Mouse (Mus musculus): ENCODE results near the gene Vcl. TPM values are rescaled to one million over a fixed set of nuclear protein-coding genes. Genes with fewer than 3 reads are reported as not detected.

Vcl gene
- 10 to 100 TPM in 1 of 2 experiments, 1 to 10 TPM in 1; 3.7 to 84.4 TPM for polyA plus RNA-seq (2012; fragmentation: generic; extraction: Trizol)

DNA sequence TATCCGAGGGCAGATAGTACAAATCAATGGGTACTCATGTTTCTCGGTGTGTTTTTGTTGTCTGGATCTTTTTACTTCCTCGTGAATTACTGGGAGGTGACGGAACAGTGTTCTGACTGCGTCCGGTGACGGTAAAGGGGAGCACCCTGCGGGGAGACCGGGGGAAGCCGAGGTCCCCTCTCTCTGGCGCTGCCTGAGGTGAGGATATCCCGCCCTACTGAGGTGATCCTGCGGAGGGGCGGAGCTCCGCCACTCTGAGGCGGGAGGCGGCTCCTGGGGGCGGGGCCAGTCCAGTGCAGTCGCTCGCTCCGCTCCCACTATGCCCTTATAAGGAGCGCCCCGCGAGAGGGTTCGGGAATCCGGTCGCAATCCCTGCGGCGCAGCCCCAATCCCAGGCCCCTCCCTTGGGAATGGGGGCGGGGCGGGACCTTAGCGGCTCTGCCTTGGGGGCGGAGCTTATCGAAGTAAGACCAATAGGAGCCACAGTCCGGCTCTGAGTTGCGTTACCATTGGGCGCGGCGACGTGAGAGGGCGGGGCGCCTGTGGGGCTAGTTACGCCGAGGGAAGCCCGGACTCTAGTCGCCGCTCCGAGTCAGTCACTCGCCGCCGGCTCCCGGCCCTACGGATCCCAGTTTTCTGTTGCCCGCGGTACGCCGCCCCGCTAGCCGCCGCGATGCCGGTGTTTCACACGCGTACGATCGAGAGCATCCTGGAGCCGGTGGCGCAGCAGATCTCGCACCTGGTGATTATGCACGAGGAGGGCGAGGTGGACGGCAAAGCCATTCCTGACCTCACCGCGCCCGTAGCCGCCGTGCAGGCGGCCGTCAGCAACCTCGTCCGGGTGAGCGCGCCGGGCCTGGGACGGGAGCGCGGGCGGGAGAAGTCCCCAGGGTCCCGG is at the start of gene Vcl:
TSS of gene Vcl (plus strand) at position 551 of the 898 bp plus-strand sequence.

DNA sequence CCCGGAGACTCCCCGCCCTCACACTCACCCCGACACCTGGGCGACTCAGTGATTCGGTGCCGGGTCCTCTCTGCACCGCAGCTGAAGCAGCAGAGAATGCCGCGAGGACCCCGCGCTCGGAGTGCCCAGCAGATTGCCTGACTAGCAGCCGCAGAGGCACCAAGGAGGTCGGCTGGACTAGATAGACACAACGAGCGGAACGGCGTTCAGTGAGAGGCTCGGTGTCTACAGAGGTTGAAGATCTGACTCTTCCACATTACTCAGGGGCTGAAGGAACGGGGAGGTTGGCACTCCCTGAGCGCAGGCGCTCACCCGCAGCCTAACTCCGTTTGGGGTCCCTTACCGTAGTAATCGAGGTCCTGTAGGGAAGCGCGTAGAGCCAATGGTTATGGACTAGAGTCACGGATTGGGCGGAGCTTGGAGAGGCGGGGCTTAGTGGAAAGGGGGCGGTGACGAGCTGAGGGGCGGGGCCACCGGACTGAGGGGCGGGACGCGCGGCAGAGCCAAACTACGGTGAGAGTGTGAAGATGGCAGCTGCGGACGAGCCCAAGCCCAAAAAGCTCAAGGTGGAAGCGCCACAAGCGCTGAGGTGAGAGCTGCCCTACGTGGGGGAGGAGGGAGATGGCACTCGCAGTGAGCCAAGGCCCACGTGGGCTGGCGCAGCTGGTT is 123.0 kb downstream of the Vcl start, which contains the start of the genes Ap3m1 and Adk:
TSS of gene Ap3m1 (minus strand) at position 397 of the 669 bp plus-strand sequence.
TSS of gene Adk (plus strand) at position 463 of the 669 bp plus-strand sequence.

Other genes with a start within 250 kb of the Vcl start
- 1 to 10 TPM; 1.3 to 5.5 TPM for gene Fut11, start 234.4 kb upstream of the Vcl start, polyA plus RNA-seq (2012; fragmentation: generic; extraction: Trizol)
- gene Chchd1, start 226.4 kb upstream of the Vcl start, polyA plus RNA-seq (2012; fragmentation: generic; extraction: Trizol): 100 to 1,000 TPM in 1 of 2 experiments, 10 to 100 TPM in 1; 95.4 to 107 TPM
- 10 to 100 TPM; 45.1 to 90.8 TPM for gene Zswim8, start 221.8 kb upstream of the Vcl start, polyA plus RNA-seq (2012; fragmentation: generic; extraction: Trizol)
- gene Ndst2, start 194.8 kb upstream of the Vcl start, polyA plus RNA-seq (2012; fragmentation: generic; extraction: Trizol): 10 to 100 TPM; 12.6 to 24.0 TPM
- gene Camk2g, start 135.3 kb upstream of the Vcl start, polyA plus RNA-seq (2012; fragmentation: generic; extraction: Trizol): 10 to 100 TPM in 1 of 2 experiments, 1 to 10 TPM in 1; 8.7 to 52.0 TPM
- gene Plau, start 92.7 kb upstream of the Vcl start, polyA plus RNA-seq (2012; fragmentation: generic; extraction: Trizol): 10 to 100 TPM in 1 of 2 experiments, 1 to 10 TPM in 1; 1.1 to 15.2 TPM
- gene Ap3m1, start 123.1 kb downstream of the Vcl start, polyA plus RNA-seq (2012; fragmentation: generic; extraction: Trizol): 1 to 10 TPM; 2.8 to 6.7 TPM
- 100 to 1,000 TPM in 1 of 2 experiments, 10 to 100 TPM in 1; 29.8 to 132 TPM for gene Adk, start 123.2 kb downstream of the Vcl start, polyA plus RNA-seq (2012; fragmentation: generic; extraction: Trizol)

All from C3H10T1/2 (cell line).